Mouse (Mus musculus) midbrain, embryonic 16.5 days (tissue): Measurements from ENCODE around the gene Ankrd24. TPM values are rescaled to one million over a fixed set of nuclear protein-coding genes. Genes with fewer than 3 reads are reported as not detected.
"Not testable (repeated sequence)": the region's sequence is repeated elsewhere in the genome, so short reads cannot be mapped to it uniquely, and the experiment has no call there.

Experiments used
- ATAC-seq: fragments of 200-750 bp; cut with Nextera tagmentation; 2 replicates; pipeline ENCODE4 v1.8.0; 2017; ENCODE audit warnings: moderate TSS enrichment
- H3K27ac ChIP-seq: fragments of 300-500 bp; sonication (generic); 2 replicates; pipeline ENCODE4 v1.5.1; 2014; ENCODE audit warnings: mild to moderate bottlenecking, low read length, mixed read lengths
- H3K27me3 ChIP-seq: fragments of 300-500 bp; sonication (generic); 2 replicates; pipeline ENCODE4 v1.6.1; 2014; ENCODE audit warnings: low read depth, low read length, mixed read lengths; ENCODE audit not compliant: control insufficient read depth, insufficient read depth
- H3K36me3 ChIP-seq: fragments of 300-500 bp; sonication (generic); 2 replicates; pipeline ENCODE4 v1.6.1; 2014; ENCODE audit warnings: mild to moderate bottlenecking, low read length, moderate library complexity, mixed read lengths; ENCODE audit not compliant: control insufficient read depth, insufficient read depth
- H3K4me1 ChIP-seq: fragments of 300-500 bp; sonication (generic); 2 replicates; pipeline ENCODE4 v1.6.1; 2014; ENCODE audit warnings: mild to moderate bottlenecking, low read length, mixed read lengths; ENCODE audit not compliant: control insufficient read depth, insufficient read depth
- H3K4me2 ChIP-seq: fragments of 300-500 bp; sonication (generic); 2 replicates; pipeline ENCODE4 v1.6.1; 2014; ENCODE audit warnings: mild to moderate bottlenecking, low read length, mixed read lengths
- H3K4me3 ChIP-seq: fragments of 300-500 bp; sonication (generic); 2 replicates; pipeline ENCODE4 v1.5.1; 2014; ENCODE audit warnings: low read depth, mild to moderate bottlenecking, low read length, moderate library complexity, mixed read lengths
- H3K9ac ChIP-seq: fragments of 300-500 bp; sonication (generic); 2 replicates; pipeline ENCODE4 v1.6.1; 2014; ENCODE audit warnings: low read depth, low read length, mixed read lengths
- H3K9me3 ChIP-seq: fragments of 300-500 bp; sonication (generic); replicated peaks from 2 replicates; pipeline ENCODE4 v1.6.1; 2014; ENCODE audit warnings: mild to moderate bottlenecking, low read length, mixed read lengths; ENCODE audit not compliant: control insufficient read depth, poor library complexity, severe bottlenecking
- WGBS: fragments of 180-500 bp; shearing (Covaris S2); extraction: QIAGEN DNeasy Blood & Tissue Kit; methylation state at CpG from one replicate; pipeline ENCODE4 v1.1.7; 2014; 5-methylcytosine and 5-hydroxymethylcytosine counted together
- polyA plus RNA-seq: library from polyadenylated mRNA; unstranded; fragments of >200 nt; fragmentation: Nextera tagmentation; extraction: Ambion mirVana; gene quantifications from 2 replicates; pipeline ENCODE4 v1.2.1, GENCODE M21; 2015

Gene Ankrd24
- polyA plus RNA-seq, 1 experiment from 2014 or later = 18.4 TPM

GRCm38 (mm10) chr10:81646015-81646555, 17.7 kb downstream of the Ankrd24 start:
- Histone ChIP-seq H3K27me3 (no peaks in the 10 kb centered on the region), H3K9me3 (no peaks in the 10 kb centered on the region), H3K27ac (no peak overlapping the region), H3K36me3 (no peaks in the 10 kb centered on the region), H3K4me2 (no peak overlapping the region), H3K4me1 (peaks cover 31% of the 10 kb centered on the region), H3K9ac (no peak overlapping the region), H3K4me3 (no peak overlapping the region)
- WGBS = 85% methylated on average over 7 of the region's 7 CpGs
- no peak for ATAC-seq

- not testable (repeated sequence) for H3K36me3 ChIP-seq, H3K9me3 ChIP-seq, H3K27me3 ChIP-seq
- Histone ChIP-seq H3K4me2 (peak within 1 kb of the TSS; percentile 65), H3K9ac (peak within 1 kb of the TSS; percentile 71), H3K27ac (peak within 1 kb of the TSS; percentile 85), H3K4me3 (peak within 1 kb of the TSS; percentile 49), H3K4me1 (peaks cover 11% of the 10 kb centered on the region)
- 3% methylated on average over 31 of the region's 52 CpGs for WGBS
- ATAC-seq = peak; percentile 95
These were observed 20.7 kb downstream of the Ankrd24 start, which contains the start of gene Gm10778 for GRCm38 (mm10) chr10:81648803-81649775. Gene Gm10778 (plus strand): TSS chr10:81649059.

GRCm38 (mm10) chr10:81655178-81655577, 26.8 kb downstream of the Ankrd24 start:
- Histone ChIP-seq H3K4me2 (no peak overlapping the region), H3K4me3 (no peak overlapping the region), H3K4me1 (peaks cover 1% of the 10 kb centered on the region; the same call in 1 of the 2 replicates), H3K27me3 (no peaks in the 10 kb centered on the region), H3K27ac (no peak overlapping the region), H3K9me3 (peaks cover 38% of the 10 kb centered on the region), H3K9ac (no peak overlapping the region), H3K36me3 (peaks cover 22% of the 10 kb centered on the region)
- 94% methylated on average over 10 of the region's 10 CpGs for WGBS
- ATAC-seq = no peak

GRCm38 (mm10) chr10:81656174-81656573, 27.8 kb downstream of the Ankrd24 start:
- no peaks in the 10 kb centered on the region for H3K4me1 ChIP-seq
- H3K27me3 ChIP-seq = no peaks in the 10 kb centered on the region
- H3K9me3 ChIP-seq = peaks cover 41% of the 10 kb centered on the region
- no peak overlapping the region for H3K27ac ChIP-seq
- no peak for ATAC-seq
- WGBS = 96% methylated on average over 2 of the region's 2 CpGs
- H3K9ac ChIP-seq = no peak overlapping the region
- no peak overlapping the region for H3K4me3 ChIP-seq
- no peak overlapping the region for H3K4me2 ChIP-seq
- H3K36me3 ChIP-seq = peaks cover 22% of the 10 kb centered on the region

GRCm38 (mm10) chr10:81687114-81687513, 58.8 kb downstream of the Ankrd24 start:
- H3K4me1 ChIP-seq, H3K4me3 ChIP-seq, H3K27me3 ChIP-seq, ATAC-seq, H3K9ac ChIP-seq, H3K9me3 ChIP-seq, H3K36me3 ChIP-seq, H3K4me2 ChIP-seq, H3K27ac ChIP-seq: not testable (repeated sequence)
- WGBS = no CpG with 5 or more reads among the region's 18 CpGs

Other genes with a start within 250 kb of the Ankrd24 start
- gene Dohh, start 244.1 kb upstream of the Ankrd24 start, polyA plus RNA-seq = 77.5 and 86.2 TPM in 2 replicates
- gene Gm48551, start 244.1 kb upstream of the Ankrd24 start, polyA plus RNA-seq = 6.1 and 8.2 TPM in 2 replicates
- 2.3 and 3.3 TPM in 2 replicates for gene Gm48552, start 239.5 kb upstream of the Ankrd24 start, polyA plus RNA-seq
- gene Smim24, start 235.5 kb upstream of the Ankrd24 start, polyA plus RNA-seq = 1.2 and 1.4 TPM in 2 replicates
- gene Nfic, start 172.9 kb upstream of the Ankrd24 start, polyA plus RNA-seq = 15.4 and 17.2 TPM in 2 replicates
- gene Celf5, start 145.8 kb upstream of the Ankrd24 start, polyA plus RNA-seq = 88.3 and 103 TPM in 2 replicates
- 61.1 and 61.3 TPM in 2 replicates for gene Ncln, start 132.1 kb upstream of the Ankrd24 start, polyA plus RNA-seq
- gene S1pr4, start 128.4 kb upstream of the Ankrd24 start, polyA plus RNA-seq = 0.44 and 0.58 TPM in 2 replicates
- 0.80 and 0.87 TPM in 2 replicates for gene Gna15, start 104.3 kb upstream of the Ankrd24 start, polyA plus RNA-seq
- 89.7 and 90.2 TPM in 2 replicates for gene Gna11, start 83.3 kb upstream of the Ankrd24 start, polyA plus RNA-seq
- 700 and 706 TPM in 2 replicates for gene Aes, start 69.1 kb upstream of the Ankrd24 start, polyA plus RNA-seq
- 39.0 and 54.8 TPM in 2 replicates for gene Tle2, start 54.0 kb upstream of the Ankrd24 start, polyA plus RNA-seq
- 4.3 and 5.2 TPM in 2 replicates for gene Tle6, start 27.5 kb upstream of the Ankrd24 start, polyA plus RNA-seq
- gene BC025920, start 22.3 kb upstream of the Ankrd24 start, polyA plus RNA-seq = 1.9 and 2.0 TPM in 2 replicates
- gene Sirt6, start 743 bp upstream of the Ankrd24 start, polyA plus RNA-seq = 51.3 and 52.3 TPM in 2 replicates
- 6.8 and 7.0 TPM in 2 replicates for gene Gm10778, start 20.5 kb downstream of the Ankrd24 start, polyA plus RNA-seq
- gene Zfp433, start 76.3 kb downstream of the Ankrd24 start, polyA plus RNA-seq = 16.0 and 19.6 TPM in 2 replicates
- 18.0 and 20.3 TPM in 2 replicates for gene Gm3055, start 142.6 kb downstream of the Ankrd24 start, polyA plus RNA-seq
- gene Gm4767, start 183.6 kb downstream of the Ankrd24 start, polyA plus RNA-seq = 3.7 and 3.8 TPM in 2 replicates
- gene Gm32687, start 235.4 kb downstream of the Ankrd24 start, polyA plus RNA-seq = 9.1 and 10.8 TPM in 2 replicates